Mouse (Mus musculus): ENCODE measurements at regions not wholly inside any gene's neighbourhood (a gene's known extent, or its start where the extent isn't known, plus 50 kb on each side); places are given as distances from the start of the nearest gene placed in this dataset.

GRCm38 (mm10) chr12:92353386-92354257 lies 504.7 kb upstream of the Sel1l start:
- Histone ChIP-seq H3K4me3 (replicated peaks) (no peak overlapping the region), H3K36me3 (no peaks in the 10 kb centered on the region), H3K9me3 (replicated peaks) (no peaks in the 10 kb centered on the region), H3K27me3 (no peaks in the 10 kb centered on the region), H3K4me1 (no peaks in the 10 kb centered on the region), H3K9ac (no peak overlapping the region), H3K27ac (no peak overlapping the region), H3K4me2 (no peak overlapping the region)
- no peak for ATAC-seq (replicated peaks; ENCODE audit: low FRiP score)
- 68% methylated on average over 4 of the region's 4 CpGs for WGBS

GRCm38 (mm10) chr12:92318241-92318640 lies 469.3 kb upstream of the Sel1l start:
- Histone ChIP-seq H3K9ac (no peak overlapping the region), H3K4me3 (replicated peaks) (no peak overlapping the region), H3K36me3 (no peaks in the 10 kb centered on the region), H3K4me1 (no peaks in the 10 kb centered on the region), H3K4me2 (no peak overlapping the region), H3K9me3 (replicated peaks) (no peaks in the 10 kb centered on the region), H3K27ac (no peak overlapping the region), H3K27me3 (no peaks in the 10 kb centered on the region)
- WGBS: 66% methylated on average over 1 of the region's 1 CpGs
- no peak for ATAC-seq (replicated peaks; ENCODE audit: low FRiP score)

- no peak overlapping the region for H3K9ac ChIP-seq
- H3K4me1 ChIP-seq: no peaks in the 10 kb centered on the region
- H3K4me2 ChIP-seq: no peak overlapping the region
- ATAC-seq (replicated peaks; ENCODE audit: low FRiP score): no peak
- no peak overlapping the region for H3K27ac ChIP-seq
- no peak overlapping the region for H3K4me3 ChIP-seq (replicated peaks)
- no peaks in the 10 kb centered on the region for H3K9me3 ChIP-seq (replicated peaks)
- 85% methylated on average over 3 of the region's 3 CpGs for WGBS
- H3K36me3 ChIP-seq: no peaks in the 10 kb centered on the region
- H3K27me3 ChIP-seq: no peaks in the 10 kb centered on the region
Observed at GRCm38 (mm10) chr12:92317609-92318008, 468.7 kb upstream of the Sel1l start.

- Histone ChIP-seq H3K9ac (no peak overlapping the region), H3K4me2 (no peak overlapping the region), H3K9me3 (replicated peaks) (no peaks in the 10 kb centered on the region), H3K4me1 (no peaks in the 10 kb centered on the region), H3K27ac (no peak overlapping the region), H3K36me3 (no peaks in the 10 kb centered on the region), H3K27me3 (no peaks in the 10 kb centered on the region), H3K4me3 (replicated peaks) (no peak overlapping the region)
- ATAC-seq (replicated peaks; ENCODE audit: low FRiP score): no peak
Observed at GRCm38 (mm10) chr12:92316285-92316684, 467.3 kb upstream of the Sel1l start.

- H3K27ac ChIP-seq: no peak overlapping the region
- no peak overlapping the region for H3K4me2 ChIP-seq
- 79% methylated on average over 2 of the region's 2 CpGs for WGBS
- no peaks in the 10 kb centered on the region for H3K4me1 ChIP-seq
- H3K27me3 ChIP-seq: no peaks in the 10 kb centered on the region
- H3K9me3 ChIP-seq (replicated peaks): no peaks in the 10 kb centered on the region
- H3K36me3 ChIP-seq: no peaks in the 10 kb centered on the region
- ATAC-seq (replicated peaks; ENCODE audit: low FRiP score): no peak
- no peak overlapping the region for H3K9ac ChIP-seq
- H3K4me3 ChIP-seq (replicated peaks): no peak overlapping the region
Observed at GRCm38 (mm10) chr12:92315820-92316219, 466.9 kb upstream of the Sel1l start.

- ATAC-seq (replicated peaks; ENCODE audit: low FRiP score): 0 out of 2 replicates have a peak, but pooled peaks have one; percentile 64
- Histone ChIP-seq H3K9ac (no peak overlapping the region), H3K27ac (no peak overlapping the region), H3K9me3 (replicated peaks) (no peaks in the 10 kb centered on the region), H3K4me1 (0 out of 2 replicates have a peak, but pooled peaks cover 4% of the 10 kb centered on the region), H3K4me2 (0 out of 2 replicates have a peak overlapping the region, but pooled peaks have one; percentile 19), H3K27me3 (no peaks in the 10 kb centered on the region), H3K4me3 (replicated peaks) (no peak overlapping the region), H3K36me3 (no peaks in the 10 kb centered on the region)
- 24% methylated on average over 14 of the region's 14 CpGs for WGBS
Observed at GRCm38 (mm10) chr12:92302951-92303591, 454.1 kb upstream of the Sel1l start.

- no peak overlapping the region for H3K9ac ChIP-seq
- H3K4me2 ChIP-seq: no peak overlapping the region
- H3K36me3 ChIP-seq: no peaks in the 10 kb centered on the region
- 81% methylated on average over 4 of the region's 4 CpGs for WGBS
- no peaks in the 10 kb centered on the region for H3K9me3 ChIP-seq (replicated peaks)
- H3K4me1 ChIP-seq: no peaks in the 10 kb centered on the region
- no peak for ATAC-seq (replicated peaks; ENCODE audit: low FRiP score)
- no peaks in the 10 kb centered on the region for H3K27me3 ChIP-seq
- no peak overlapping the region for H3K4me3 ChIP-seq (replicated peaks)
- no peak overlapping the region for H3K27ac ChIP-seq
Observed at GRCm38 (mm10) chr12:92294887-92295286, 445.9 kb upstream of the Sel1l start.

- Histone ChIP-seq H3K27me3 (no peaks in the 10 kb centered on the region), H3K4me1 (no peaks in the 10 kb centered on the region), H3K27ac (no peak overlapping the region), H3K9me3 (replicated peaks) (no peaks in the 10 kb centered on the region), H3K36me3 (no peaks in the 10 kb centered on the region), H3K4me3 (replicated peaks) (no peak overlapping the region), H3K9ac (no peak overlapping the region), H3K4me2 (no peak overlapping the region)
- no peak for ATAC-seq (replicated peaks; ENCODE audit: low FRiP score)
Observed at GRCm38 (mm10) chr12:92293341-92293720, 444.4 kb upstream of the Sel1l start.

- Histone ChIP-seq H3K27ac (no peak overlapping the region), H3K4me1 (no peaks in the 10 kb centered on the region), H3K27me3 (no peaks in the 10 kb centered on the region), H3K9ac (no peak overlapping the region), H3K9me3 (replicated peaks) (no peaks in the 10 kb centered on the region), H3K4me2 (no peak overlapping the region), H3K36me3 (no peaks in the 10 kb centered on the region), H3K4me3 (replicated peaks) (no peak overlapping the region)
- 54% methylated on average over 11 of the region's 11 CpGs for WGBS
- ATAC-seq (replicated peaks; ENCODE audit: low FRiP score): no peak
Observed at GRCm38 (mm10) chr12:92292460-92293340, 443.7 kb upstream of the Sel1l start.

- WGBS: 94% methylated on average over 1 of the region's 1 CpGs
- Histone ChIP-seq H3K4me2 (no peak overlapping the region), H3K4me1 (no peaks in the 10 kb centered on the region), H3K27me3 (no peaks in the 10 kb centered on the region), H3K4me3 (replicated peaks) (no peak overlapping the region), H3K9me3 (replicated peaks) (no peaks in the 10 kb centered on the region), H3K9ac (no peak overlapping the region), H3K27ac (no peak overlapping the region), H3K36me3 (no peaks in the 10 kb centered on the region)
- ATAC-seq (replicated peaks; ENCODE audit: low FRiP score): no peak
Observed at GRCm38 (mm10) chr12:92291490-92291889, 442.5 kb upstream of the Sel1l start.

GRCm38 (mm10) chr12:92285511-92285910 lies 436.6 kb upstream of the Sel1l start:
- Histone ChIP-seq H3K9ac (no peak overlapping the region), H3K27me3 (no peaks in the 10 kb centered on the region)

GRCm38 (mm10) chr12:92280470-92280869 lies 431.5 kb upstream of the Sel1l start:
- H3K4me3 ChIP-seq (replicated peaks): no peak overlapping the region
- no peak overlapping the region for H3K9ac ChIP-seq
- ATAC-seq (replicated peaks; ENCODE audit: low FRiP score): no peak
- H3K27ac ChIP-seq: no peak overlapping the region
- H3K4me2 ChIP-seq: no peak overlapping the region
- no peaks in the 10 kb centered on the region for H3K27me3 ChIP-seq
- no peaks in the 10 kb centered on the region for H3K9me3 ChIP-seq (replicated peaks)
- no peaks in the 10 kb centered on the region for H3K4me1 ChIP-seq
- WGBS: 65% methylated on average over 1 of the region's 1 CpGs
- H3K36me3 ChIP-seq: no peaks in the 10 kb centered on the region

More at GRCm38 (mm10) chr12:92285511-92285910, 436.6 kb upstream of the Sel1l start:
- H3K4me3 ChIP-seq (replicated peaks): no peak overlapping the region
- H3K4me1 ChIP-seq: no peaks in the 10 kb centered on the region
- WGBS: 85% methylated on average over 5 of the region's 5 CpGs
- no peak overlapping the region for H3K4me2 ChIP-seq
- H3K36me3 ChIP-seq: no peaks in the 10 kb centered on the region
- no peak for ATAC-seq (replicated peaks; ENCODE audit: low FRiP score)
- H3K9me3 ChIP-seq (replicated peaks): no peaks in the 10 kb centered on the region
- H3K27ac ChIP-seq: no peak overlapping the region
